ENCODE assay signal across 8 mouse cellular contexts in genomic region chrX:53642980-53643961, GRCm38 (mm10). TPM values are rescaled to one million over a fixed set of nuclear protein-coding genes. Genes with fewer than 3 reads are reported as not detected.
A peak's percentile ranks its signal among the peaks of the same experiment; 100 is the strongest.
DNase-seq lines count a peak whose midpoint lies in the region; ATAC-seq lines count a peak whose summit lies in the region.
"Not testable (repeated sequence)": the region's sequence is repeated elsewhere in the genome, so short reads cannot be mapped to it uniquely, and the experiment has no call there.

Gene Rtl8a, minus strand, starts transcription at chrX:53643682.

- H3K36me3 ChIP-seq in intestine, embryonic 15.5 days = not testable (repeated sequence)

- peak; percentile 96 for ATAC-seq in intestine, embryonic 15.5 days
- ATAC-seq in megakaryocyte-erythroid progenitor cell, adult 5-6 weeks (replicated peaks; ENCODE audit: low FRiP score, low TSS enrichment, poor library complexity, severe bottlenecking) = peak; percentile 99

- 27% methylated on average over 13 of the region's 50 CpGs for WGBS in intestine, embryonic 15.5 days

- H3K4me3 ChIP-seq in intestine, embryonic 15.5 days (replicated peaks) = peak within 1 kb of the TSS; percentile 24; the same call in 1 of the 2 replicates

- peak; percentile 83 for DNase-seq in adrenal gland, adult 8-10 months
- DNase-seq in embryo, embryonic 11.5 days (ENCODE audit: low read depth, low spot score) = peak; percentile 63
- peak; percentile 39 to 80 for DNase-seq in gastrocnemius, postnatal 4 days (ENCODE audit: low spot score in 2 of 2)
- peak; percentile 65 to 68 for DNase-seq in left cerebral cortex, postnatal 14 days (ENCODE audit: low spot score in 2 of 2)
- DNase-seq in right cerebral cortex, postnatal 14 days = peak; percentile 64
- peak; percentile 64 for DNase-seq in urinary bladder, postnatal 25 days (ENCODE audit: low spot score)

- H3K27ac ChIP-seq in intestine, embryonic 15.5 days = not testable (repeated sequence)

- not testable (repeated sequence) for H3K4me1 ChIP-seq in intestine, embryonic 15.5 days (replicated peaks)

- not testable (repeated sequence) for H3K9ac ChIP-seq in intestine, embryonic 15.5 days

- H3K4me2 ChIP-seq in intestine, embryonic 15.5 days (replicated peaks) = peak within 1 kb of the TSS; percentile 49

- intact Hi-C loops in left cerebral cortex, postnatal 14 days (cut with DNase I) = not testable (repeated sequence)

- not testable (repeated sequence) for H3K9me3 ChIP-seq in intestine, embryonic 15.5 days

- not testable (repeated sequence) for H3K27me3 ChIP-seq in intestine, embryonic 15.5 days (replicated peaks)

RNA-seq across cellular contexts. Expression of gene Rtl8a, which starts in this region (rescaled TPM):
- 100 to 1,000 TPM; 177 to 219 (median 193) TPM for total RNA-seq in adrenal gland, adult 8-10 months (2022)
- 100 to 1,000 TPM; 114 to 144 TPM for total RNA-seq in gastrocnemius, postnatal 4 days (2021)
- 48.5 and 52.1 TPM in 2 replicates for polyA plus RNA-seq in intestine, embryonic 15.5 days (2015; fragmentation: Nextera tagmentation; extraction: Ambion mirVana)
- total RNA-seq in left cerebral cortex, postnatal 14 days (2021) = 100 to 1,000 TPM; 275 to 356 TPM
- total RNA-seq in megakaryocyte-erythroid progenitor cell, adult 5-6 weeks (2014; fragmentation: Nextera tagmentation) = 6.0 and 10.0 TPM in 2 replicates
- 5.1 and 6.7 TPM in 2 replicates for total RNA-seq in megakaryocyte-erythroid progenitor cell, adult 5-6 weeks (2017)

Comparison
In these comparisons a context has a peak if more than half of its experiments do, and no peak if none do; other contexts are left out.
1. RNA of gene Rtl8a (total RNA-seq): 275 to 356 TPM in left cerebral cortex, postnatal 14 days, 177 to 219 TPM in adrenal gland, adult 8-10 months and 114 to 144 TPM in gastrocnemius, postnatal 4 days; 5.1 to 10.0 TPM in megakaryocyte-erythroid progenitor cell, adult 5-6 weeks; every median in the first group is over 10 times any median in the second.
2. Peak in every context shown above with its lines, with median percentiles within 50 percentile points of each other: DNase-seq.